Mouse (Mus musculus): Measurements from ENCODE around the gene Ank.

DNA sequence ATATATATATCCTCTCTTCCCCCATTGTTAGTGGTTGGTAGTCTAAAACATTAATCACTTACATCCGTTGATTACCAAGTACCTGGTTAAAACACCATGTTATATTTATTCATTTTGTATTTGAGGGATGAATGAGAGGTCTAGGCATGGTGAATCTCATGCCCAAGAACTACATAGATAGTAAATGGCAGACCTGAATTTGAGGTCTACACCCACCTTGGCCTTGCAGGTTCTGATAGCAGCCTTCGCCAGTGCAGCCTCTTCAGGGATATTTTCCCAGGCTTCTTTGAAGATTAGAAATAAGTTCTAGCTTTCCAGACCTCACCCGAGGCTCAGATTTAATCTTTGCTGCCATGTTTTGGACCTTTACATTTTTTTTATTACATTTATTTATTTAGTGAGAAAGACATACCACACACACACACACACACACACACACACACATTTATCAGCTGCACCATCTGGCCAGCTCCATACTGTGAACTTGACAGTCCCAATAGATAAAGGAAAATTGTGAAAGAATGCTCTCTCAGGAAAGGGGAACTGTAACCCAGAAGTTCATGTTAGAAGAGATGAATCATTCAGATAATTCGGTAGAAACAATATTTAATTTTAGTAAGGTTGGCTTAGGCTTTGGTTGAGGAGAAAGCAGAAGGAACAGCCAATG is 2.5 kb downstream of the Ank start:
- no peak for TF ChIP-seq POLR2A (IDR thresholded peaks at IDR 0.05; ENCODE audit: extremely low read depth, insufficient read depth, low read length)
- no peak for TF ChIP-seq CTCF (IDR thresholded peaks at IDR 0.05; ENCODE audit: extremely low read depth, insufficient read depth, low read length)

Measured in cortical plate, adult 2 months (tissue).